Mouse (Mus musculus) liver, embryonic 13.5 days (tissue): ENCODE results near the gene Nova1. TPM values are rescaled to one million over a fixed set of nuclear protein-coding genes. Genes with fewer than 3 reads are reported as not detected.
A peak's percentile ranks its signal among the peaks of the same experiment; 100 is the strongest.

Experiments used
- ATAC-seq: fragments of 200-750 bp; cut with Nextera tagmentation; 2 replicates; pipeline ENCODE4 v1.8.0; 2017; ENCODE audit warnings: low read depth, mild to moderate bottlenecking, moderate number of reproducible peaks, moderate library complexity
- DNase-seq: peaks from one replicate; pipeline ENCODE4 v3.0.0; 2022
- H3K27ac ChIP-seq: fragments of 300-500 bp; sonication (generic); 2 replicates; pipeline ENCODE4 v1.5.1; 2015; ENCODE audit warnings: moderate library complexity, mild to moderate bottlenecking, inconsistent platforms
- H3K27me3 ChIP-seq: fragments of 300-500 bp; sonication (generic); 2 replicates; pipeline ENCODE4 v1.6.1; 2015; ENCODE audit warnings: mild to moderate bottlenecking, inconsistent platforms
- H3K36me3 ChIP-seq: fragments of 300-500 bp; sonication (generic); 2 replicates; pipeline ENCODE4 v1.6.1; 2015; ENCODE audit warnings: mild to moderate bottlenecking, inconsistent platforms
- H3K4me1 ChIP-seq: fragments of 300-500 bp; sonication (generic); replicated peaks from 2 replicates; pipeline ENCODE4 v1.6.1; 2015; ENCODE audit warnings: inconsistent platforms
- H3K4me2 ChIP-seq: fragments of 300-500 bp; sonication (generic); 2 replicates; pipeline ENCODE4 v1.6.1; 2015; ENCODE audit warnings: inconsistent platforms, mild to moderate bottlenecking, moderate library complexity
- H3K4me3 ChIP-seq: fragments of 300-500 bp; sonication (generic); replicated peaks from 2 replicates; pipeline ENCODE4 v1.5.1; 2015; ENCODE audit warnings: mild to moderate bottlenecking, inconsistent platforms
- H3K9ac ChIP-seq: fragments of 300-500 bp; sonication (generic); 2 replicates; pipeline ENCODE4 v1.6.1; 2015; ENCODE audit warnings: mild to moderate bottlenecking, inconsistent platforms
- H3K9me3 ChIP-seq: fragments of 300-500 bp; sonication (generic); replicated peaks from 2 replicates; pipeline ENCODE4 v1.6.1; 2016; ENCODE audit warnings: inconsistent platforms
- WGBS: fragments of 180-500 bp; shearing (Covaris S2); methylation state at CpG from one replicate; pipeline ENCODE4 v1.1.7; 2015; ENCODE audit not compliant: insufficient replicate concordance; 5-methylcytosine and 5-hydroxymethylcytosine counted together
- polyA plus RNA-seq: library from polyadenylated mRNA; unstranded; fragments of >200 nt; fragmentation: Nextera tagmentation; extraction: Ambion mirVana; gene quantifications from 2 replicates; pipeline ENCODE4 v1.2.1, GENCODE M21; 2015

The Nova1 gene
- polyA plus RNA-seq, result 0.10 and 0.15 TPM in 2 replicates

DNA sequence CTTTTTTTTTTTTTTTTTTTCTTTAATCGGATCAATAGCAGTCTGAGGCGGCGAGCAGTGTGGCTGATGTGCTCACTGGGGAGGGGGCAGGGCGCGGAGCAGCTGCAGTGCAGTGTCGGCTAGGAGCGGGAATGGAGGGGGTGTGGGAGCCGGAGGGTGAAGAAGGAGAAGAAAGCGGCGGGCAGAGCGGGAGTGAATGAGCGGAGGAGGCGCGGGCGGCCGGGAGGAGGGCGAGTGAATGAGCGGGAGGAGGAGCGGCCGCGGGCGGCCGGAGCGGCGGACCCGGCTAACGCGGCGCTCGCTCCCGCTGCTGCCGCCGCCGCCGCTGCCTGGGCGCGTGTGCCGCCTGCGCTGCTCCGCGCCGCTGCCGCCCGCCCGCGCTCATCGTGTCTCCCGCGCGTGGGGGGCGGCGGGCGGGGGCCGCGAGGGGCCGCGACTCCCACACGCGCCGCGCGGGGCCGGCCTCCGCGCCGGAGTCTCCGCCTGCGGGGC, at the start of gene Nova1:
Gene Nova1, minus strand, starts transcription at position 74 of the 492 bp plus-strand sequence.
- no peak within 1 kb of the TSS for H3K27ac ChIP-seq
- H3K4me2 ChIP-seq, result peak within 1 kb of the TSS; percentile 86
- peaks cover 54% of the 10 kb centered on the region for H3K27me3 ChIP-seq
- peak within 1 kb of the TSS; percentile 67 for H3K9ac ChIP-seq
- H3K36me3 ChIP-seq, result no peaks in the 10 kb centered on the region
- 2% methylated on average over 26 of the region's 68 CpGs for WGBS
- peak; percentile 59; the same call in 1 of the 2 replicates for ATAC-seq
- peak within 1 kb of the TSS; percentile 70 for H3K4me3 ChIP-seq
- no peaks in the 10 kb centered on the region for H3K9me3 ChIP-seq
- peaks cover 11% of the 10 kb centered on the region for H3K4me1 ChIP-seq
- DNase-seq, result peak; percentile 17

GRCm38 (mm10) chr12:46819348-46820022, 756 bp upstream of the Nova1 start:
- Histone ChIP-seq H3K36me3 (no peaks in the 10 kb centered on the region), H3K4me2 (peak overlapping the region; percentile 86), H3K4me1 (peaks cover 11% of the 10 kb centered on the region), H3K9ac (peak overlapping the region; percentile 67), H3K9me3 (no peaks in the 10 kb centered on the region), H3K27me3 (peaks cover 54% of the 10 kb centered on the region), H3K4me3 (peak overlapping the region; percentile 70), H3K27ac (no peak overlapping the region)
- ATAC-seq (peak; percentile 95), DNase-seq (peak; percentile 82)
- whole genome bisulfite sequencing, result under 1% methylated on average over 57 of the region's 57 CpGs

- WGBS, result under 1% methylated on average over 58 of the region's 61 CpGs
Observed at GRCm38 (mm10) chr12:46818021-46818855, 491 bp downstream of the Nova1 start.

DNA sequence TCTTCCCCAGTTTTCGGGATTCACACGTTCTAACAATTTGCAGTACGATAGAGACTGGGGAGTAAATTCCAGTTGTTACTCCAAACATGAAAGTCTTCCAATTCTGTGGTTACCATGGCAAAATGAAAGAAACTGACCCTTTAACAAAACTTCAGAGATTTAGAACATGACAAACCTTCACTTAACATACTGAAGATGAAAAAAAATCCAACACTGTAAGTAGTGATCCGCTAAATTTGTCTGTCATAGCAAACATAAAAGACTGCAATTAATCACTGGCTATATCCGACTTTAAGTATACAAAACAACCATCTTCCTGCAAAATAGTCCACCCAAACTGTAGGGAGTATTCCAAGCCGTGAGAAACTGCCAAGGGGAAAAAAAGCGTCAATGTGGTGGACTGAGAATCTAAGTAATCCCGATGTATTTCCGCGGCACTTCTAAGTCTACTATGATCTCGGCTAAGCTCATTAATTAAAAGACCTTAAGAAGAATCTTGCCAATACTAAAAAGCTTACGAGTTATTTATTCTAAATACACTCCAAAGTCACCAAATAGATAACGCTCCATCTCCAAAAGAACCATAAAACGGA, 1.4 kb downstream of the Nova1 start:
- no peak overlapping the region for H3K9ac ChIP-seq
- ATAC-seq, result no peak
- WGBS, result 20% methylated on average over 14 of the region's 14 CpGs
- peaks cover 54% of the 10 kb centered on the region for H3K27me3 ChIP-seq
- no peaks in the 10 kb centered on the region for H3K9me3 ChIP-seq
- peaks cover 11% of the 10 kb centered on the region for H3K4me1 ChIP-seq
- no peaks in the 10 kb centered on the region for H3K36me3 ChIP-seq
- no peak for DNase-seq
- H3K4me2 ChIP-seq, result peak overlapping the region; percentile 86
- peak overlapping the region; percentile 70; the same call in 1 of the 2 replicates for H3K4me3 ChIP-seq
- no peak overlapping the region for H3K27ac ChIP-seq

More at GRCm38 (mm10) chr12:46818021-46818855, 491 bp downstream of the Nova1 start:
- Histone ChIP-seq H3K36me3 (no peaks in the 10 kb centered on the region), H3K4me1 (peaks cover 11% of the 10 kb centered on the region), H3K27ac (no peak overlapping the region), H3K9me3 (no peaks in the 10 kb centered on the region), H3K4me3 (peak overlapping the region; percentile 70), H3K27me3 (peaks cover 54% of the 10 kb centered on the region), H3K9ac (peak overlapping the region; percentile 67), H3K4me2 (peak overlapping the region; percentile 86)
- peak; percentile 1 for DNase-seq
- no peak for ATAC-seq

DNA sequence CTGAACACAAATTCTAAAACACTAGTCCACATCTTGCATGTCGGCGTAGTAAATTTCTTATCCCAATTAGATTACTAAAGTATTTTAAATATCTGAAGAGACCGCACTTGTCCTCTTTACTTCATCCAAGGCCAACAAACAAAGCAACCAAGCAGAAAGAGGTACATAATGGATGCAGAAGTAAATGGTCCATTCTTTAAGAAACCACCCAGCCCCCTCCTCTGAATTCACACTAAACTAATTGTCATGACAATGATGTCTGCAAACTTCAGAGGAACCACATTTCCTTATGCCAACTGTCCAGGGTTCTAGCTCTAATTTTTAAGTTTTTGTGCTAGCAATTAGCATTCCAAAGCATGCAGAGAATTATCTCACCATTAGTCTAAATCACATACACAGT, 2.4 kb downstream of the Nova1 start:
- H3K27me3 ChIP-seq, result peaks cover 52% of the 10 kb centered on the region
- peaks cover 11% of the 10 kb centered on the region for H3K4me1 ChIP-seq
- no peaks in the 10 kb centered on the region for H3K9me3 ChIP-seq
- 80% methylated on average over 3 of the region's 3 CpGs for WGBS
- no peaks in the 10 kb centered on the region for H3K36me3 ChIP-seq
- no peak overlapping the region for H3K9ac ChIP-seq
- H3K4me2 ChIP-seq, result no peak overlapping the region
- ATAC-seq (no peak), DNase-seq (no peak)
- H3K27ac ChIP-seq, result no peak overlapping the region
- no peak overlapping the region for H3K4me3 ChIP-seq

DNA sequence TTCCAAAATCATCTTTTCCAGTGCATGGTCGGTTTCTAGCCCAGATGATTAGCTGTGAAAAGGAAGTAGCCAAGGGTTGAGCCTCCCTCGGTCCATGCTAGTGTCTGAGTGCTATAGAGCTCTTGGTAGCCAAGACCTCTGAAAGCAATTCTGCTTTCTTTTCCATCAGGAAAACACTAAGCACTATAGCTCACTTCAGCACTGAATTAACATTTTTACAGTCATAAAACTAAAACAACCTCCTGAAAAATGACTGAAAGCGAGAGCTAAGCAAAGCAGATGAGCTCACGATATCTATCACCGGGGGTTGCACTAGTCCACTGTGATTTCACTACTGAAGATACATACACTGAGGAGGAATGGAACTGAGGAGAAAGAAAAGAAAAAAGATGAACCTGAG, 3.0 kb downstream of the Nova1 start:
- Histone ChIP-seq H3K4me2 (no peak overlapping the region), H3K9ac (no peak overlapping the region), H3K9me3 (no peaks in the 10 kb centered on the region), H3K27me3 (peaks cover 50% of the 10 kb centered on the region), H3K4me1 (peaks cover 11% of the 10 kb centered on the region), H3K36me3 (no peaks in the 10 kb centered on the region), H3K27ac (no peak overlapping the region), H3K4me3 (no peak overlapping the region)
- 69% methylated on average over 5 of the region's 5 CpGs for WGBS
- DNase-seq (no peak), ATAC-seq (no peak)

DNA sequence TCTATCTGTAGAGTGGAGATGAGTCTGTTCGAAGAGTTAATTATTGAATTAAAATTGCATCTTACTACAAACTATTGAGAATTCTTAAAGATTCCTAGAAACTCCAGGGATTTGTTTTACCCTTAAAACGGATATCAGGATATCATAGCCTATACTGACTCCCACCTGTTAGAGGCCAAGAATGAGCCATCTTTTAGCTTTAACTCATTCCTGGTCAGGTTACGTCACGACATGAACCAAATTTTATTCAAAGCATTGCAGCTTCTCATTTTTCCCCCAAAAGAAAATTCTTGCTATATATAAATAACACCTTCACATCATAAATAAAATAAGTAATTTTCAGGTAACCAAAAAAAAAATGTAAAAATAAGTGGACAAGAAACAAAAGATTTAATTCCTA, 3.9 kb downstream of the Nova1 start:
- peaks cover 7% of the 10 kb centered on the region for H3K4me1 ChIP-seq
- no peaks in the 10 kb centered on the region for H3K36me3 ChIP-seq
- H3K4me3 ChIP-seq, result no peak overlapping the region
- no peak overlapping the region for H3K4me2 ChIP-seq
- H3K9me3 ChIP-seq, result no peaks in the 10 kb centered on the region
- H3K27ac ChIP-seq, result no peak overlapping the region
- H3K9ac ChIP-seq, result no peak overlapping the region
- ATAC-seq, result no peak
- DNase-seq, result no peak
- peaks cover 41% of the 10 kb centered on the region for H3K27me3 ChIP-seq
- WGBS, result 66% methylated on average over 4 of the region's 4 CpGs

- 79% methylated on average over 1 of the region's 1 CpGs for WGBS
Observed at GRCm38 (mm10) chr12:46801311-46801710, 17.4 kb downstream of the Nova1 start.

GRCm38 (mm10) chr12:46782301-46783280, 36.1 kb downstream of the Nova1 start:
- WGBS, result 48% methylated on average over 8 of the region's 8 CpGs
- no peak overlapping the region for H3K4me3 ChIP-seq
- no peaks in the 10 kb centered on the region for H3K27me3 ChIP-seq
- no peak overlapping the region for H3K4me2 ChIP-seq
- DNase-seq, result no peak
- no peaks in the 10 kb centered on the region for H3K4me1 ChIP-seq
- no peak overlapping the region for H3K27ac ChIP-seq
- no peaks in the 10 kb centered on the region for H3K36me3 ChIP-seq
- no peak overlapping the region for H3K9ac ChIP-seq
- no peak for ATAC-seq
- H3K9me3 ChIP-seq, result no peaks in the 10 kb centered on the region

More at GRCm38 (mm10) chr12:46801311-46801710, 17.4 kb downstream of the Nova1 start:
- H3K27ac ChIP-seq, result no peak overlapping the region
- H3K9me3 ChIP-seq, result no peaks in the 10 kb centered on the region
- H3K4me2 ChIP-seq, result no peak overlapping the region
- H3K27me3 ChIP-seq, result no peaks in the 10 kb centered on the region
- H3K4me1 ChIP-seq, result no peaks in the 10 kb centered on the region
- no peak overlapping the region for H3K9ac ChIP-seq
- ATAC-seq (no peak), DNase-seq (no peak)
- H3K36me3 ChIP-seq, result no peaks in the 10 kb centered on the region
- no peak overlapping the region for H3K4me3 ChIP-seq

DNA sequence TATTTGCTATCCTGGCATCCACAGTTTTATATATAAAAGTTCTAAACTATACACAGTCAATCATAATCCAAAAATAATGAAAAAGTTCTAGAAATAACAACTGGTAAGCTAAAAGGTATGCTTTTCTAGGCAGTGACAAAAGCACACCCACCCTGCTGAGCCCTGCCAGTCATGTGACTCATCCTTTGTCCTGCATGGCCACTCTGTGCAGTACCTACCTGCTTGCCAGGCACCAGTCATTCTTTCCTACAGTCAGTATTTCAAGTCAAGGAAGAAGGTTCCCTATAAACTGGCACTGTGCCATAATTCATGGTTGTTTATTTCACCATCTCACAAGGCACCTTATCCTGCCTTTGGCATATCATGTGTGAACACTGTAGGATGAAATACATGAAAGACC, 37.2 kb downstream of the Nova1 start:
- no peak for ATAC-seq
- H3K4me2 ChIP-seq, result no peak overlapping the region

More for the DNA sequence above, 37.2 kb downstream of the Nova1 start:
- no peaks in the 10 kb centered on the region for H3K9me3 ChIP-seq
- no peak overlapping the region for H3K27ac ChIP-seq
- H3K36me3 ChIP-seq, result no peaks in the 10 kb centered on the region
- no peaks in the 10 kb centered on the region for H3K27me3 ChIP-seq
- no peak for DNase-seq
- no peak overlapping the region for H3K9ac ChIP-seq
- H3K4me3 ChIP-seq, result no peak overlapping the region
- H3K4me1 ChIP-seq, result no peaks in the 10 kb centered on the region
